Mouse (Mus musculus): ENCODE data around the gene Mybpc1. TPM values are rescaled to one million over a fixed set of nuclear protein-coding genes. Genes with fewer than 3 reads are reported as not detected.

Gene Mybpc1
- 18.9 and 27.6 TPM in 2 replicates for polyA plus RNA-seq (2012; ENCODE audit: insufficient read depth, insufficient read length, missing spikeins)

DNA sequence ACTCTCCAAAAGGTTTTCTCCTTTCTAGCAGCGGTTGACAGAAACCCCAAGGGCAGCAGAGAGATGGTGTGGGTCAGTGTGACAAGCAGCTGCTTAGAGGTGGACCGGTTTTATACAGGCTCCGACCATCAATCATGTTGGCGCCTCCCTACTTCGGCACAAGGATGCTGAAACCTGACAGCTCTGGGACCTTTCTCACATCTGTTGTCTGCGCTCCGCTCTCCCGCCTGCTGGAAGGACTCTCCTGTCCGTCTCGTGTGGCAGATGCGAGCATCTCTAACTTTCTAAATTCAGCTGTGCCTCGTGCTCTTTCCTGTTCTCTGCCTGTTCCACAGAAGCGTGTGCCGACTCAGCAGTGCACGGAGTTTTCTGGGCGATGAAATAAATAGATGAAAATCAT lies at the start of gene Mybpc1:
Gene Mybpc1, minus strand, starts transcription at position 210 of the 400 bp plus-strand sequence.
- H3K4me3 ChIP-seq (ENCODE audit: insufficient read depth, low read depth, low read length) = no peak within 1 kb of the TSS
- no peak within 1 kb of the TSS for H3K27ac ChIP-seq (replicated peaks; ENCODE audit: low read depth, low read length)
- H3K4me1 ChIP-seq (ENCODE audit: control insufficient read depth, insufficient read depth, insufficient read length, low read length) = no peaks in the 10 kb centered on the region

DNA sequence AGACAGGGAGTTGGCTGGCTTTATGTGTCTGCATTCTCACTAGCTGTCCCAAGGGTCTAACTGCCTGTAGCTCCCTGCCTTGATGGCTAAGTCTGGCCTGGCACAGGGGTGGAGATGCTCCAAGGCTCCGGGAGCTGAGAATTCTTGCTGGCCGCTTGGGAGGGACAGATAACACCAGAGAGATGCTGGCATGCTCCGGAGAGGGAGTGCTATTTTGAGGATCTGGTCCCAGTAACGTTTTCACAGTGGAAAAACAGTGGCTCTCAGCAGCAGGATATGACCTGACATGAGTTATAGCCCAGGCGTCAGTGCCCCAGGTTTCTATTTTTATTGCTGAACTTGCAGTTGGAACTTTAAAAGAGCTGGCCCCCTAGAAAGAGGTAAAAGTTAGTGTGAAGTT lies 40.5 kb upstream of the Mybpc1 start:
- H3K4me3 ChIP-seq (ENCODE audit: insufficient read depth, low read depth, low read length) = no peak overlapping the region

DNA sequence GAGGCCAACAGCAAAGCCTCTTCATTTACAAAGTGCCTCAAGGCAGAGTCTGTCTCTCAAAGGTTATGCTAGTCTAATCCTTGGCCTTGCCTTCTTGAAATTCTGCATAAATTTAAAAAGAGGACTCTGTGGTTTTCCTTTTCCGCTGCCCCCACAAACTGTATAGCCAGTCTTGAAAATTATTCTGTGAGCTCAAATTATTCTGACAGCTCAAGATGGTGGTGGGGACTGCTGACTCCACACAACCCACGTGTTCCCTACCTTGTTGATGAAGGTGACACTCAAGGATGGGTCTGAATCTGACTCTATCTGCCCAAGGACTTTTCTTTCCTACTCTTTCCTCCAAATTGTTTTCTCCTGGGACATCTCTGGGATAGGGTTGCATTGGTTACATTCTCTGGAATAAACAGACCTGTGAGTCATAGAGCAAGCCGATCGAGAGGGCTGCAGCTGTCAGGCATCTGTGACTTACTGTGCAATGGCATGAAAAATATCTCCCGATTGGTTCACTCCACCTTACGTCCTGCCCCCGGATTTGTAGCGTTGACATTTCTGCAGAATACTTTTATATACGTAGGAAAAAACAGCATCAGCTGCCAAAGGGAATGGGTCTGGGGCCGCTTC lies 26.5 kb upstream of the Mybpc1 start:
- Histone ChIP-seq H3K4me3 (ENCODE audit: insufficient read depth, low read depth, low read length) (no peak overlapping the region), H3K4me1 (ENCODE audit: control insufficient read depth, insufficient read depth, insufficient read length, low read length) (no peaks in the 10 kb centered on the region), H3K27ac (replicated peaks; ENCODE audit: low read depth, low read length) (no peak overlapping the region)

More for the DNA sequence above, 40.5 kb upstream of the Mybpc1 start:
- Histone ChIP-seq H3K4me1 (ENCODE audit: control insufficient read depth, insufficient read depth, insufficient read length, low read length) (no peaks in the 10 kb centered on the region), H3K27ac (replicated peaks; ENCODE audit: low read depth, low read length) (no peak overlapping the region)

DNA sequence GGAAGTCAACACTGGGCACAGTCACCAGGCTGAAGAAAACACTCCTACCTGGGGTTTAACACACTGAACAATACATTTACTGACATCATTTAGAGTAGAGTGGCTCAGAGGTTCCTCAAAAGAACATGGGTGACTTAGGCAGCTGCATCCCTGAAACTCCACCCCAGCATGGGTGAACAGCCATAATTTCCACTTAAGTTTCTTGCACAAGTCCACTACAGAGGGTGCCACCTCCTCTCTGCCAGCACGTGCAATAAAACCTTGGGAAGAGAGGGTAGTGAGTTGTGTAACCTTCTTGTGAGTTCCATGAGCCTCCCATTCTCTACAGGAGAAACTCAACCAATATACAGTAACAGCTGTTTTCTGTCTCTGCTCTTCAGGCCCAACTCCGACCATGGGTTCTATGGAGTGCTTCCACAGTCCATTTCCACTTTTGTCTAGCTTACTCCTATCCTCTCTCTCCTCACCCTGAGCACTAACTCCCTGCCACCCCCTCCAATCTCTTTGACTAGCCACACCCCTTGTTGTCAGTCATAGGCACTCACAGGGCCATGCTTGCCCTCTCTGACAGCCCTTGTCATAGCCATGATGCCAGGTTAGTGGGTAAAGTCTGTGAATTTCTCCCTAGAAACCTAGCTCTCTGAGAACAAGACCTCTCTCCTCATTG lies 25.8 kb upstream of the Mybpc1 start:
- Histone ChIP-seq H3K27ac (replicated peaks; ENCODE audit: low read depth, low read length) (no peak overlapping the region), H3K4me3 (ENCODE audit: insufficient read depth, low read depth, low read length) (no peak overlapping the region), H3K4me1 (ENCODE audit: control insufficient read depth, insufficient read depth, insufficient read length, low read length) (no peaks in the 10 kb centered on the region)

DNA sequence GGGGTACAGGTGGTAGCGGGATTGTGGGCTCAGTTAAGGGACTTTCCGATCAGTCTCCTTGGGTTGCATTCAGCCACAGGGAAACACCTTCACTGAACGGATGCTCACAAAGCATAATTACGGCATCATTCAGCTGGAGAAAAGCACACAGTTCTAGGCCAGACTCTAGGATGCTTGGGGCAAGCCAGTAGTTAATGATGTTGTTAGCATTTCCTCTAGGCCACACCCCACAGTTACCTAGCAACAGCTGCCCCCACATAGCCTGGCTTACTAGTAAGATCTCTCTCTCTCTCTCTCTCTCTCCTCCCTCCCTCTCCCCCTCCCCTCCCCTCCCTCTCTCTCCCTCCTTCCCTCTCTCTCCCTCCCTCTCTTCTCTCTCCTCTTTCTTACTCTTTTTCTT lies 22.1 kb upstream of the Mybpc1 start:
- H3K27ac ChIP-seq (replicated peaks; ENCODE audit: low read depth, low read length) = no peak overlapping the region
- H3K4me1 ChIP-seq (ENCODE audit: control insufficient read depth, insufficient read depth, insufficient read length, low read length) = no peaks in the 10 kb centered on the region
- no peak overlapping the region for H3K4me3 ChIP-seq (ENCODE audit: insufficient read depth, low read depth, low read length)

DNA sequence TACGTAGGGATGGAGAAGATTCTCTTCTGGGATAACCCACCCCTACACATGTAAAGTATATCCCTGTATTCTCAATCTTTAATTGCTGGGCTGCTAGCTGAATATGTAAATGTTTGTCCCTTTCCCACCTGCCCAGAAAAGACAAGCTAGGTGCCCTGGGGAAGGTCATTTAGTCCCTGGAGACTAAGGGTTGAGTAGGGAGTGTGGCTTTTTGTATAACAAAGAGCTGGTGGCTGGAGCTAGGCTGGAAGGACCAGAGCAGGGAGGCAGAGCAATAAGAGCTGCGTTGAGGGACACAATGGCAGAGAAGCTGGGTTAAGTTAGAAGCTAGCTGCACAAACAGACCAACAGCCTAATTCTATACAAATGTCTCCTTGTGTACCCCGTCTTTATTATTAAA lies 21.2 kb upstream of the Mybpc1 start:
- Histone ChIP-seq H3K4me3 (ENCODE audit: insufficient read depth, low read depth, low read length) (no peak overlapping the region), H3K27ac (replicated peaks; ENCODE audit: low read depth, low read length) (no peak overlapping the region), H3K4me1 (ENCODE audit: control insufficient read depth, insufficient read depth, insufficient read length, low read length) (no peaks in the 10 kb centered on the region)

DNA sequence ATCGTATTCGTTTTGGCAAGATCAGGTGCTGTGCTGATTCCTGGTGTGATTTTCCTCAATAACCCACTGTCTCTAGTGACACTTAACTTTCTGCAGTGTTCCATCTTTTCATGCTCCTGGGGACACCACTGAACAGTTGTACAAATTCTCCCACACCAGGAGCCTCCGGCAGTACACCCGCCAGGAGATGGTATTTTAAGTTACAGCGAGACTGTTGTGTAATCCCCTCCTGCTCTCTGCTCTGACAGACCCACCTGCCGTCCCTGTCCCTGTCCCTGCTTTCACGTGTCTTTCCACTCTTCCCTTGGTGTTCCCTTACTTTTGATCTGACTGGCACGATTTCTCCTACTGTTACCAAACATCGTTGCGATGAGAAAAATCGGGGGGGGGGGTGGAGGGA lies 19.3 kb upstream of the Mybpc1 start:
- Histone ChIP-seq H3K27ac (replicated peaks; ENCODE audit: low read depth, low read length) (no peak overlapping the region), H3K4me3 (ENCODE audit: insufficient read depth, low read depth, low read length) (no peak overlapping the region), H3K4me1 (ENCODE audit: control insufficient read depth, insufficient read depth, insufficient read length, low read length) (no peaks in the 10 kb centered on the region)

DNA sequence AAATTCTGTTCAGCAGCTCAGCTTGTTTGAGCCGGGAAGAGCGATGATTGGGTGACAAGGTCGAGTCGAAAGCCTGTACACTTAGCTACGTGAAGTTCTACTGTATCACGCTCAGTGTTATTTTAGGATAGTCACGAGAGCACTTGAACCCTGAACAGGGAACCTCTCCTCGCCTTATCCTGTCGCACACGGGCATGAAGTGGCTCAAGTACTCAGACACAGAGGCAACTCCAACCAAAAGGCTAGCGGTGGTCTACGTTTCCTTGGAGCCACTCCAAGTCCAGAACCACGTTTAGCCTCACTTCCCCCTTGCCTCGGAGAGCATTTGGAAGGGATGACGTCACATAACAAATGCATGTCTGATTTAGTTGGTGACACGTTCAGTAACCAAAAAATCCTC lies 17.7 kb upstream of the Mybpc1 start:
- Histone ChIP-seq H3K4me3 (ENCODE audit: insufficient read depth, low read depth, low read length) (no peak overlapping the region), H3K4me1 (ENCODE audit: control insufficient read depth, insufficient read depth, insufficient read length, low read length) (no peaks in the 10 kb centered on the region), H3K27ac (replicated peaks; ENCODE audit: low read depth, low read length) (no peak overlapping the region)

DNA sequence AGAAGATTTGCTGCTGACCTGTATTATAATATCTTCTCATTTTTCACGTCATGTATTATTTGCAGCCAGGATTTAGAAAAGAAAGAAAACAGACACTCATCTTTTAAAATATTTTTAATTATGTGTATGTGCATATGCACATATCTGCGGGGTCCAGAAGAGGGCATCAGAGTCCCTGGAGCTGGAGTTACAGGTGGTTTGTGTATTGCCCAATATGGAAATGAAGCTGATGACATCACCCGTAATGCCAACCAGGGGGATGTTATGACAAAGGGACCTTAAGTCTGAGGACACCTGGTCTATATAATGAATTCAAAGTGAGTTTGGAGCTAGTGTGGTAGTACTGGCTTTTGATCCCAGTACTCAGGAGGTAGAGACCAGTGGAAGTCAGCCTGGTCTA lies 15.9 kb upstream of the Mybpc1 start:
- H3K4me3 ChIP-seq (ENCODE audit: insufficient read depth, low read depth, low read length) = no peak overlapping the region
- no peaks in the 10 kb centered on the region for H3K4me1 ChIP-seq (ENCODE audit: control insufficient read depth, insufficient read depth, insufficient read length, low read length)
- no peak overlapping the region for H3K27ac ChIP-seq (replicated peaks; ENCODE audit: low read depth, low read length)

DNA sequence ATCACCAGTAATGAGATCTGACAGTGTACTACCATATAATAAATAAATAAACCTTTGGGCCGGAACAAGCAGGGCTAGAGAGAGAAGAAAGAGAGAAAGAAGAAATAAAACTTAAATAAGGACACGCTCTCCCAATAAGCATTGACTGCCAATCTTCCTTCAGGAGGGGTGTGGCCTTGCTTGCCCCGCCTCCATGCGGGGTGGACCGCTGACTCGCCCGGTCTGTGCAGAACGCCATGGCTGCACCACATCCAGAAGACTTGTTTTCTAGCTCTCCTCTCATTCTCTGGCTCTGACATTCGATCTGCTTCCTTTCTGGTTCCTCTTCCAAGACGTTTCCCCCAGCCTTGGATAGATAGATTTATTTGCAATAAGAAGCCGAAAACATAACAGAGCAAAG lies 8.1 kb upstream of the Mybpc1 start:
- Histone ChIP-seq H3K27ac (replicated peaks; ENCODE audit: low read depth, low read length) (no peak overlapping the region), H3K4me1 (ENCODE audit: control insufficient read depth, insufficient read depth, insufficient read length, low read length) (no peaks in the 10 kb centered on the region), H3K4me3 (ENCODE audit: insufficient read depth, low read depth, low read length) (no peak overlapping the region)

DNA sequence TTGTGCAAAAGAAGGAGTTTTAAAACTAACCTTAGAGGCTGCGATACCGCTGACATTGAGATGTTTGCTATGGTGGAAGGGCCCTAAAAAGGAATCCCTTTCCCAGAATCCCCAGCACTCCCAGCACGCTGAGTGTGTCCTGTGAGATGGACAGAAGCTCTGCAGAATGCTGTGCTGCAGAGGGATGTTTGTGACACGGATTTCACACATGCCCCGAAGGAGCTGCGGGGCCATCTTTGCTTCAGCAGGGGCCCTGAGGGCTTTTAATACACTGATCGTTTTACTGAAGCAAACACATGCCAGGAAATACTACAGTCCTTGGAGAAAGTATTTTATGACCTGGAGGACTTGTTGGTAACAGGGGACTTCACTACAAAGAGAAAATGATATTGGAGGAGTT lies 1.7 kb upstream of the Mybpc1 start:
- Histone ChIP-seq H3K4me1 (ENCODE audit: control insufficient read depth, insufficient read depth, insufficient read length, low read length) (no peaks in the 10 kb centered on the region), H3K4me3 (ENCODE audit: insufficient read depth, low read depth, low read length) (no peak overlapping the region), H3K27ac (replicated peaks; ENCODE audit: low read depth, low read length) (no peak overlapping the region)

DNA sequence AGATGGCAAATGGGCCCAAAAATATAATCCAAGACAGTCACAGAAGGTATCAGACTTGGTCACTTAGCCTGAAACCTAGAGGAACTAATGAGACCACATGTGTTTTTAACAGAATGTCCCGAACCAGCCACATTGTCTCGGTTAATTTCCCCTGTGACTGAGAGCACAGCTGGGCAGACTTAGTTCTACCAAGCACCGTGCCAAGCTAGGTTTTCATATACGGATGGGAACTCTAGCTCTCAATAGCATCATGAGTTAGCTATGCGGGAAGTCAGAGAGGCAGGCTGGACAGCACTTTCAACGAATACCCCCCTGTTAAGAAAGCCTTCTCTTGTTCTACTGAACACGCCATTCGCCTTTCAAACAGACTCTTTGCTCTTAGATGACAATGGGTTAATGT lies 1.1 kb upstream of the Mybpc1 start:
- no peak overlapping the region for H3K4me3 ChIP-seq (ENCODE audit: insufficient read depth, low read depth, low read length)
- H3K27ac ChIP-seq (replicated peaks; ENCODE audit: low read depth, low read length) = no peak overlapping the region
- H3K4me1 ChIP-seq (ENCODE audit: control insufficient read depth, insufficient read depth, insufficient read length, low read length) = no peaks in the 10 kb centered on the region

DNA sequence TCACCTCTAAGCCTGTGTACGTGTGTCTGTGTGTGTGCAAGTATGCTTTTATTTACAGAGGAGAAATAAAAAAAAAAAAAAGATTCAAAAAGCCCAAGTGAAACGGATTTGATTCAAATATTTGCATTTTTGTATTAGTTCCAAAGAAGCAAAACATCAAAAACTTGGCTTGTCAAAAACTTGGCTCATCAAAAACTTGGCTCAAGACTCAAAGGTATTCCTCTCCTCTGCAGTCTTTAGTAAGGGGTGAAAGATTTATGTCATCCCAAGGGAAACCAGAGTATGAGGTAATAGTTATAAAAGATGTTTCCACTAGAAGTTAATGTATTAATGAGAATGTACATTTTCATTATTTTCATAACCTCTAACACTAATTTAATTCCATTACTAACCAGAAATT lies 1.2 kb downstream of the Mybpc1 start:
- Histone ChIP-seq H3K4me3 (ENCODE audit: insufficient read depth, low read depth, low read length) (no peak overlapping the region), H3K27ac (replicated peaks; ENCODE audit: low read depth, low read length) (no peak overlapping the region), H3K4me1 (ENCODE audit: control insufficient read depth, insufficient read depth, insufficient read length, low read length) (no peaks in the 10 kb centered on the region)

DNA sequence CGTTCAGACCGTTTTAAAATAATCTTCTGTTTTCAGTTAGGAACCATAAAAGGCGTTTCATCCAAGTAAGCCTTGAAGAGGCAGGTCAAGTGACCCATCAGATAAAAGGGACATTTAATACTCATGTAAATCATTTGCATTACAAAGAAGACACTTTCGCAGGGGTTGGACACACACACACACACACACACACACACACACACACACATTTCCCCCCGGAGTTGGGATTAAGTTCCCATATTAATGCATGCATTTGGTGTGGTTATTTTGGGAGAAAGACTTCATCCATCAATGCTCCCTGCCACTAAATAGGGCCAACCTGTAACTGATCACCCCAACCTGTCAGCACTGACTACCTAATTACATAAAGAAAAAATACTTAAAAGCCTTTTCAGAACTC lies 1.7 kb downstream of the Mybpc1 start:
- Histone ChIP-seq H3K4me3 (ENCODE audit: insufficient read depth, low read depth, low read length) (no peak overlapping the region), H3K4me1 (ENCODE audit: control insufficient read depth, insufficient read depth, insufficient read length, low read length) (no peaks in the 10 kb centered on the region), H3K27ac (replicated peaks; ENCODE audit: low read depth, low read length) (no peak overlapping the region)

DNA sequence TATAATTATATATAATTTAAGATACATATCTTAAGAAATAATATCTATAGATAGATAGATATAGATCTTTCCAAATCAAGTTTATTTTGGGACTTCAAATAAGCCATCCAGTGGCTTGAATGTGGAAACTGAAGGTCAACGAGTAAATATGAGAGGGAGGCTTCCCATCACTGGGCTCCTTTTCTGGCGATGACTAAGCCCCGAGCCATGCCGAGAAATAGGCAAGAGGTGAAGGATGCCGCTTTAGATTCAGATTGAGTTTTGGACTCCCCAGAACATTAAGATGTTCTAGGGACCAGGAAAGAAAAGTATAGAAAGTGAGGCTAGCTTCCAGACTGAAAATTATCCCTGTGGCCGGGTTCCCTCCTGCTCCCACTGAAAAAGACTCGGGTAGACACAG lies 4.4 kb downstream of the Mybpc1 start:
- Histone ChIP-seq H3K4me1 (ENCODE audit: control insufficient read depth, insufficient read depth, insufficient read length, low read length) (no peaks in the 10 kb centered on the region), H3K4me3 (ENCODE audit: insufficient read depth, low read depth, low read length) (no peak overlapping the region), H3K27ac (replicated peaks; ENCODE audit: low read depth, low read length) (no peak overlapping the region)

DNA sequence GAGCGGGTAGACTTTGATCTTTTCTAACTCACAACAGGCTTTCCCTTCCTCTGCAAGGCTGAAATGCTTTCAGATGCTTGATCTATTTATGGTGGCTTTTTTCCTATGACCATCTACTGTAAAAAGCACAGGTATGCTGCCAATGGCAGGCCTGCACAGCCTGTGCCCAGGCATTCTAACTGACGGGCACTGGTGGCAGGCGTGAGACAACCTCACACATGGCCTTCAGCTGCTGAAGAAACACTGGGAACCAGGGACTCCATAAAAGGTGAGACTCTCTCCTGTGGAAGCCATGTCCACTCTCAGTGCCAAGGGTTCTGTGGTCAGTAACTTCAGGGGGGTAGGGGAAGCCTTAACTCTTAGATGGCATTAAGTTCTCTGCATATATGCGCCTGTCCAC lies 12.6 kb downstream of the Mybpc1 start:
- H3K4me3 ChIP-seq (ENCODE audit: insufficient read depth, low read depth, low read length) = no peak overlapping the region
- H3K27ac ChIP-seq (replicated peaks; ENCODE audit: low read depth, low read length) = no peak overlapping the region
- no peaks in the 10 kb centered on the region for H3K4me1 ChIP-seq (ENCODE audit: control insufficient read depth, insufficient read depth, insufficient read length, low read length)
